Mouse (Mus musculus) testis, adult 2 months (tissue): ENCODE measurements around the gene Skap1.

Source experiments
- CTCF ChIP-seq: fragments of 200-500 bp; IDR thresholded peaks from 2 replicates; pipeline ENCODE4 v1.5.1; 2012; ENCODE audit warnings: low read depth, mild to moderate bottlenecking, inconsistent platforms, low read length, moderate library complexity; ENCODE audit not compliant: control insufficient read depth, insufficient read depth, insufficient replicate concordance
- POLR2A ChIP-seq: fragments of 200-500 bp; IDR thresholded peaks from 2 replicates; pipeline ENCODE4 v1.6.1; 2012; ENCODE audit warnings: low read depth, mild to moderate bottlenecking, inconsistent platforms, low read length, moderate library complexity; ENCODE audit not compliant: control insufficient read depth

- TF ChIP-seq CTCF (no peak), POLR2A (peak; percentile 93)
Measured at GRCm38 (mm10) chr11:96788871-96789795, 324.7 kb downstream of the Skap1 start, which contains the start of gene Cbx1.
